Mouse (Mus musculus) stomach, embryonic 16.5 days (tissue): ENCODE data around the gene Olfr875. TPM values are rescaled to one million over a fixed set of nuclear protein-coding genes. Genes with fewer than 3 reads are reported as not detected.
"Not testable (repeated sequence)": the region's sequence is repeated elsewhere in the genome, so short reads cannot be mapped to it uniquely, and the experiment has no call there.

Source experiments
- ATAC-seq: fragments of 200-750 bp; cut with Nextera tagmentation; 2 replicates; pipeline ENCODE4 v1.8.0; 2017; ENCODE audit warnings: moderate number of reproducible peaks, moderate TSS enrichment; ENCODE audit not compliant: insufficient read depth, low FRiP score
- H3K27ac ChIP-seq: fragments of 300-500 bp; sonication (generic); 2 replicates; pipeline ENCODE4 v1.5.1; 2014; ENCODE audit warnings: low read length
- H3K27me3 ChIP-seq: fragments of 300-500 bp; sonication (generic); 2 replicates; pipeline ENCODE4 v1.6.1; 2014; ENCODE audit warnings: low read length, control low read depth, mixed read lengths; ENCODE audit not compliant: control insufficient read depth, insufficient read depth
- H3K36me3 ChIP-seq: fragments of 300-500 bp; sonication (generic); 2 replicates; pipeline ENCODE4 v1.6.1; 2014; ENCODE audit warnings: low read length; ENCODE audit not compliant: control insufficient read depth, insufficient read depth
- H3K4me1 ChIP-seq: fragments of 300-500 bp; sonication (generic); 2 replicates; pipeline ENCODE4 v1.6.1; 2014; ENCODE audit warnings: low read length, control low read depth, mixed read lengths; ENCODE audit not compliant: control insufficient read depth, insufficient read depth
- H3K4me2 ChIP-seq: fragments of 300-500 bp; sonication (generic); 2 replicates; pipeline ENCODE4 v1.6.1; 2014; ENCODE audit warnings: low read depth, low read length, mixed read lengths
- H3K4me3 ChIP-seq: fragments of 300-500 bp; sonication (generic); replicated peaks from 2 replicates; pipeline ENCODE4 v1.5.1; 2014; ENCODE audit warnings: mild to moderate bottlenecking, low read length
- H3K9ac ChIP-seq: fragments of 300-500 bp; sonication (generic); 2 replicates; pipeline ENCODE4 v1.6.1; 2014; ENCODE audit warnings: low read length
- H3K9me3 ChIP-seq: fragments of 300-500 bp; sonication (generic); replicated peaks from 2 replicates; pipeline ENCODE4 v1.6.1; 2016; ENCODE audit warnings: low read length, control low read depth; ENCODE audit not compliant: control insufficient read depth
- WGBS: fragments of 180-500 bp; shearing (Covaris S2); extraction: QIAGEN DNeasy Blood & Tissue Kit; methylation state at CpG from one replicate; pipeline ENCODE4 v1.1.7; 2014; 5-methylcytosine and 5-hydroxymethylcytosine counted together
- polyA plus RNA-seq: library from polyadenylated mRNA; unstranded; fragments of >200 nt; fragmentation: Nextera tagmentation; extraction: Ambion mirVana; gene quantifications from 2 replicates; pipeline ENCODE4 v1.2.1, GENCODE M21; 2015

Olfr875 gene
- polyA plus RNA-seq, 1 experiment from 2014 or later = not detected

DNA sequence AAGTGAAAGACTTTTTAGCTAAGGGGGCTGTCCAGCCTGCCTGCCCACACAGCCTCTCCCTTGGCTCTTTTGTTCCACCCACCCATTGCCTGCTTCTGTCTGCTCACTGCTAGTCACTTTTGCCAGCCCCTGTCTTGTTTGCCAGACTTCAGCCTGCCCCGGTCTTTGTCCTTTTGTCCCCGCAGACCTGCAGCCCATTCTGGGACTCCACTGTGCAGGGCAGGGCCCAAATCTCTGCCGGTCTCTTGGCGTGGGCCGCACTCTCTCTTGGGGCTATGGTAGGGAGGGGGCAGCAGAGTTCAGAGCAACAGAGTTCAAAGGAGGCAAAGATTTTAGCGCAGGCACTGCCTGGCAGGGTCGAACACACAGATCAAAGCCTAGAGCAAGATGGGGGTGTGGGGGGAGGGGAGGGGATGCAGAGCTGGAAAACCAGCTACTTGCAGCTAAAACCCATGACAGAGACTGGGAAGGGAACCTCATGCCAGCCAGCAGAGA is 11.2 kb downstream of the Olfr875 start:
- no peaks in the 10 kb centered on the region for H3K36me3 ChIP-seq
- 3% methylated on average over 7 of the region's 7 CpGs for WGBS
- H3K9ac ChIP-seq = peak overlapping the region; percentile 58; the same call in 1 of the 2 replicates
- H3K4me1 ChIP-seq = no peaks in the 10 kb centered on the region
- peak overlapping the region; percentile 14; the same call in 1 of the 2 replicates for H3K4me3 ChIP-seq
- peak; percentile 58; the same call in 1 of the 2 replicates for ATAC-seq
- no peak overlapping the region for H3K27ac ChIP-seq
- H3K4me2 ChIP-seq = peak overlapping the region; percentile 40
- H3K27me3 ChIP-seq = no peaks in the 10 kb centered on the region
- no peaks in the 10 kb centered on the region for H3K9me3 ChIP-seq

DNA sequence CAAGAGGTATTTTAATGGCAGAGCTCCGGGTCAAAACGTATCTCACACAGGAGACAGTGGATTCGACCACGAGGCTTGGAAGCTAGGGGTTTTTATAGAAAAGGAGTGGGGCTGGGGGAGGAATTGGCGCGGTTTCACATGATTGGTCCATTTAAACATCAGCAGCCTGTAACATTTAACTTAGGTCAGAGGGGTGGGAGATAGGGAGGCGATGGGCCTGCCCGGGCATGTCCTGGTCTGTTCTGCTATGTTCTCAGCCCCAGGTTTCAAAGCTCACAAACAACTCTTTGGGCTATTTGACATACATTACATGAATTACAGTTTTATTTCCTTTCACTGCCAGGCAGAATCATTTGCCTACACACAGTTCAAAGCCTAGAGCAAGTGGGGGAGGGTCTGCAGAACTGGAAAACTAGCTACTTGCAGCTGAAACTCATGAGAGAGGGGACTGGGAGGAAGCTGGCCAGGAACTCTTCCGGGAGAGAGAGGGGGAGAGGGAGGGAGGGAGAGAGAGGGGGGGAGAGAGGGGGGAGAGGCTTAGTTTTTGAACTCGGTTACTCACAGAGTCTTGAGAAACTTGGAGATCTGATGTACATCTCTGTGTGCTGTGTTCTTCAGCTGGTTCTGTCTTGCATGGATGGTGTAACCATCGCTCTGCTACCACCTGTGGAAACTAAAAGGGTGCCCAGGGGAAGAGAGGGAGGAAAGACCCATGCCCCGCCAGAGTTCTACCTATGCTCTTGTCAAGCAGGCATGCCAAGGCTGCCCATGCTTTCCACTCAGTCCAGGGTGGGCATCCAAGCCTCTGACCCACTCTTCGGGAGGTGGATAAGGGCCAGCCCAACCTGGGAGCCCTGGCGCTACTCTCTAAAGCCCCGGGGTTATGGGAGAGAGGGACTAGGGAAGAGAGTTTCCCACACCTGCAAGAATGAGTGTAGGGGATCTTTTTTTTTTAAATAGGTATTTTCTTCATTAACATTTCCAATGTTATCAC is 12.0 kb downstream of the Olfr875 start:
- not testable (repeated sequence) for H3K4me3 ChIP-seq, H3K36me3 ChIP-seq, H3K4me1 ChIP-seq, H3K27ac ChIP-seq, H3K9ac ChIP-seq, H3K27me3 ChIP-seq, H3K9me3 ChIP-seq
- WGBS = 56% methylated on average over 11 of the region's 15 CpGs
- peak; percentile 50 for ATAC-seq
- H3K4me2 ChIP-seq = peak overlapping the region; percentile 40; the same call in 1 of the 2 replicates

DNA sequence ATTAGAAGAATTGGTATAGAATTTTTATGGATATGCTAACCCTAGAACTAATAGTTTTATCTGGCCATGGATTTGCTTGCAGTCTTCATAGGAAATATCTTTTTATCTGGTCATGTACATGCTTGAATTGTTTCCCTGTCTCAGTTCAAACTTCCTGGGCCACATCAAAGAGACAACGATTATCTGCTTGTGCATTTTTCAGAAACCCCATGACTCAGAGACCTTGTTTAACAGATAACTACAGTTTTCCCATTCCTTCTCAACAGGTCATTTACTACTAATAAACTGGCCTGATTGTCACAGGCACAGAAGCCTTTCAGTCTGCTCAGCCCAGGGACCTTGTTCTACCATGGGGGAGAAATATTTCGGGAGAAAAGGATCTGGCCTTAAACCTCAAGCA is 14.8 kb downstream of the Olfr875 start:
- no peak for ATAC-seq
- Histone ChIP-seq H3K4me3 (no peak overlapping the region), H3K36me3 (no peaks in the 10 kb centered on the region), H3K4me1 (no peaks in the 10 kb centered on the region), H3K9me3 (no peaks in the 10 kb centered on the region), H3K27me3 (no peaks in the 10 kb centered on the region), H3K27ac (no peak overlapping the region), H3K4me2 (no peak overlapping the region), H3K9ac (no peak overlapping the region)
- WGBS = 65% methylated on average over 2 of the region's 2 CpGs

DNA sequence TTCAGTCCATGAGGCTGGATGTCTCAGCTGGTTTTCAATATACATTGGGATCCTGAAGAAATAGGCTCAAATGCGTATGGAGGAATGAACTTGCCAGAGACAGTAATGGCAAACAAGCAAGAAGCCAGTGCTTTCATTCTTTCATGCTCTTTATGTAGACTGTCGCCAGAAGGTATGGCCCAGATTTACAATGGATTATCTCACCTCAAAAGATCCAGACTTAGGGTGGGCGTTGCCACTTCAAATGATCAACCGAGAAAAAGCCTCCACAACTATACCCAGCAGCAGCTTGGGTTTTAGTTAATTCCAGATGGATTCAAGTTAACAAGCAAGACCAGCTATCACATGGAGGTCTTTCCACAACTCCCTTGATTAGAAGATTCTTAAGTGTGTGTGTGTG is 30.4 kb downstream of the Olfr875 start:
- 74% methylated on average over 4 of the region's 4 CpGs for WGBS

DNA sequence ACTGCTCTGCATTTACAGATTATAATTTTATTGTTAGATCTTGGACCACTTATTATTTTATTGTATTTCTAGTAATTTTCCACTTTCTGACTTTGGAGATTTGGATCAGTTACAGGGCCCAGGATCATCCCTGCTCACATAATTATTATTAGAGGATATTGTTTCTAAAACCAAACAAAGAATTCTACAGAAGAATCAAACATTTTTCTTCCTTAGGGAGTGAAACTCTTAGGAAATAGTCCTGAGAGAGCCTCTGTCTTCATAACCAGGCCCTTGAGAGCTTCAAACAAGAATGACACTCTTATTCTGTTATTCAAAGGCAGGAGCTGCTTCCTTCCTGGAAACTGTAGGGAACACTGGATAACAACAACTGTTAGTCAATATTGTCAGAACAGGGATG is 31.1 kb downstream of the Olfr875 start, which contains the start of gene Olfr876:
TSS of gene Olfr876 (plus strand) at position 301 of the 400 bp plus-strand sequence.
- Histone ChIP-seq H3K9ac (no peak within 1 kb of the TSS), H3K27ac (no peak within 1 kb of the TSS), H3K4me1 (no peaks in the 10 kb centered on the region), H3K4me3 (no peak within 1 kb of the TSS), H3K36me3 (no peaks in the 10 kb centered on the region), H3K27me3 (no peaks in the 10 kb centered on the region), H3K9me3 (no peaks in the 10 kb centered on the region), H3K4me2 (no peak within 1 kb of the TSS)
- no peak for ATAC-seq

More for the DNA sequence above, 30.4 kb downstream of the Olfr875 start:
- ATAC-seq = no peak
- Histone ChIP-seq H3K4me1 (no peaks in the 10 kb centered on the region), H3K9ac (no peak overlapping the region), H3K27me3 (no peaks in the 10 kb centered on the region), H3K4me2 (no peak overlapping the region), H3K36me3 (no peaks in the 10 kb centered on the region), H3K4me3 (no peak overlapping the region), H3K9me3 (no peaks in the 10 kb centered on the region), H3K27ac (no peak overlapping the region)

DNA sequence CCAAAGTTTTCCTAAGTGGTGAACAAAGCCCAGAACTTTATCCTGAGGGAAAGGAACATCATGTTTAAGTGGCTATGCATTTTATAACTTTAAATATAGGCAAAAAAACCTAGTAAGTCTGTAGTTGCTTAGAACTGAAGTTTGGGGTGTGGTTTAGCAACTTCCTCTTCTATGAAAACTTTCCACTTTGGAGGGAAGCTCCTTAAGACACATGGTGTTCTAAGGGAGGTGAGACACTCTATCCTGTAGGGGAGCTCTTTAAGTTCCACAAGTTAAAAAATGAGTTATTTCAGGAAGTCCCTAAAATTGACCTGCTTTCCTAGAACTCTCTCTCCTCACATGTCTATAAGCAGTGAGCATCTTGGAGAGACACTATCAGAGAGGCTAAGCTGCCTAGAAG is 35.6 kb downstream of the Olfr875 start:
- Histone ChIP-seq H3K27me3 (no peaks in the 10 kb centered on the region), H3K27ac (no peak overlapping the region), H3K4me1 (no peaks in the 10 kb centered on the region), H3K36me3 (no peaks in the 10 kb centered on the region), H3K9me3 (no peaks in the 10 kb centered on the region), H3K4me2 (no peak overlapping the region), H3K9ac (no peak overlapping the region), H3K4me3 (no peak overlapping the region)
- ATAC-seq = no peak

DNA sequence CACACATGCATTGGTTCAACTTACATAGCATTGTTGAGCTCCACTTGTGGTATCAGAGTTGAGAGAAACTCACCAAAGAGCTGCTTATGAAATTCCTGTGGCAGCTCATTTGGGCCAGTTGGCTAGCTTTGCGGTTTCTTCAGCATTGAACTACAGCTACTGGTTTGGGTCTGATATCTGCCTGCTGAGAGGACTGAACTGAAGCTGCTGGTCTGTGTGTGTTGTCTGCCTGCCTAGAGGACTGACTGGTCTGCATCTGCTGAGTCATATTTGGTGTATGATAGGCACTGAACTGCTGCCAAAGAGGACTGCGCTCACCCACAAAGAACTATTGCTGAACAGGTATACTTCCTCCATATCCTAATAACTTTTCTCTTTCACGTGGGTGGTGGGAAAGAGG is 36.8 kb downstream of the Olfr875 start:
- Histone ChIP-seq H3K36me3 (no peaks in the 10 kb centered on the region), H3K9me3 (no peaks in the 10 kb centered on the region), H3K9ac (no peak overlapping the region), H3K27me3 (no peaks in the 10 kb centered on the region), H3K4me3 (no peak overlapping the region), H3K27ac (no peak overlapping the region), H3K4me1 (no peaks in the 10 kb centered on the region), H3K4me2 (no peak overlapping the region)
- ATAC-seq = no peak
- WGBS = 86% methylated on average over 3 of the region's 3 CpGs

DNA sequence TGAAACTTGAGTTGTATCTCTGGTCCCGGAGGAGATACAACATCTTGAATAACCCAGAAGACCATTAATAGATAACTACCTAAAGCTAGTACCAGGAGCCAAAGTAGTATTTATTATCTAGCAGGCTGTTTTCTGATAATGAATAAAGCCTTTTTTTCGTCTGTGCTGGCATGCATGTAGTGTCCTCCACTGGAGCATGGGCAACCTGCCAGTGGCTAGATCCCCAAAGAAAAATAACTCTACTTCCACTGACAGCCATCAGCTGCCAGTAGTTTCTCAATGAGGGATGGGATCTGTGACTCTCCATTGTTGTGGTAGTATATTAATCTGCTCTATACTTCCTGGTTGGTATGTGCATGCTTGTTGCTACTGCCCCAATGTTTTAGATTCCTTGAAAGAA is 37.3 kb downstream of the Olfr875 start:
- no peak overlapping the region for H3K27ac ChIP-seq
- 65% methylated on average over 2 of the region's 2 CpGs for WGBS
- no peak for ATAC-seq

DNA sequence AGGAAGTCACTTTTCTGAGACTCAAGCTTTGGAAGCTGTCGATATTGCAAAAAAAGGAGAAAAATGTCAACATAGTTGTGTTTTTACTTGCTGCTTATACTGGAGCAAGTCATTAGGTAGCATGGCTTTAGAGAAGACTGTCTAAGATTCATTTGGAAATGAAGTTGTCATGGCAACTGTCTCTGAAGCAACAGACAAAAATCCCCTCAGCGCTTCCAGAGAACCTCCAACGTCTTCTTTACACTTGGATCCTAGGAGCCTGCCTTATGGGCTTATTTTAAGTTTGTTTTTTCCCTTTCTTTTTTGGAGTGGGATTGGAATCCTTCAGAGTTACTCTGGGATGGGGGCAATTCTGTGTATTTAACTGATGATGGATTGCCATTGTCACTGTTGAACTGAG is 43.0 kb downstream of the Olfr875 start:
- H3K27me3 ChIP-seq = no peaks in the 10 kb centered on the region
- no peak overlapping the region for H3K4me3 ChIP-seq
- no peak for ATAC-seq
- H3K27ac ChIP-seq = no peak overlapping the region
- no peak overlapping the region for H3K9ac ChIP-seq
- 80% methylated on average over 3 of the region's 3 CpGs for WGBS
- no peaks in the 10 kb centered on the region for H3K9me3 ChIP-seq
- no peak overlapping the region for H3K4me2 ChIP-seq
- H3K36me3 ChIP-seq = no peaks in the 10 kb centered on the region
- H3K4me1 ChIP-seq = no peaks in the 10 kb centered on the region

More for the DNA sequence above, 37.3 kb downstream of the Olfr875 start:
- Histone ChIP-seq H3K4me3 (no peak overlapping the region), H3K4me1 (no peaks in the 10 kb centered on the region), H3K36me3 (no peaks in the 10 kb centered on the region), H3K27me3 (no peaks in the 10 kb centered on the region), H3K4me2 (no peak overlapping the region), H3K9ac (no peak overlapping the region), H3K9me3 (no peaks in the 10 kb centered on the region)
